Mouse (Mus musculus): Measurements from ENCODE around the gene Gpsm3.

DNA sequence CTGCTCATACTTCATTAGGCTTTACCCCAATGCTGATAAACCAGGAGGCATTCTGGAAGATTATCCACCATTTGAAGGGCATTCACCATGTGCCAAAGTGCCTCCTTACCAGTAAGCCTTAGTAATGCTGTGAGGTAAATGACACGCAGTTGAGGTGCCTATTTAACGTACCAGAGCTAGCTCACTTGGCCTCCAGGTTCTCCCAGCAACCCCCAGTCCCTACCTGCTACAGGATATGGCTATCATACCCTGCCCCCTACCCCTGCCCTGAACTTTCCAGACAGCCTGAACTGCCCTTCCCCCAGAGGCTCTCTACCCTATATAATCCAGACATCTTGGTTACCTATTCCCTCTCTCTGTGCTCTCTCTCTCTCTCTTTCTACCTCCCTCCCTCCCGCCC, 839 bp upstream of the Gpsm3 start:
- no peak for TF ChIP-seq FLI1 (IDR thresholded peaks at IDR 0.05; ENCODE audit: low read length)
- TF ChIP-seq GATA1 (IDR thresholded peaks at IDR 0.05; ENCODE audit: borderline replicate concordance, low read length), result no peak

Measured in megakaryocyte, embryonic 14.5 days (primary cell).